Mouse (Mus musculus) right cerebral cortex, postnatal 36 days (tissue): ENCODE measurements around the gene Pbxip1.

Source experiments
- DNase-seq, 2 experiments: peaks; one replicate each; pipeline ENCODE4 v3.0.0; 2022; ENCODE audit warnings: low spot score in 2 of 2, mixed read lengths in 1 of 2

The Pbxip1 gene

DNA sequence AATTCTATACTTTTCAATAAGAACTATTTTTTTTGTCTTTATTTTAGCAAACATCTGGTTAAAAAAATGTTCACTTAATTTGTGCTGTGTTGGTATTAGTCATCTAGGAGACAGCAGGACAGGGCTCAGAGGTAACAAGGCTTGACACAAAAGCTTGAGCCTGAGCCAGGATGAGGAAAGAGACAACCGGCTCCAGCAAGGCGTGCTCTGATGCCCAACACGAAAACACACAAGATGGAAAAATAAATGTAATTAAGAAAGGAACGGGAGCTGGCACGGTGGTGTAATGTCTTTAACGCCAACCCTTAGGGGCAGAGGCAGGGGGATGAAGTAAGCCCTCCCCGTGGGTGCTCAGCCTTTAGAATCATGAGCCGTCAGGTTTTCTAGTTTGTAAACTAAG, 49.6 kb downstream of the Pbxip1 start:
- no peak for DNase-seq

DNA sequence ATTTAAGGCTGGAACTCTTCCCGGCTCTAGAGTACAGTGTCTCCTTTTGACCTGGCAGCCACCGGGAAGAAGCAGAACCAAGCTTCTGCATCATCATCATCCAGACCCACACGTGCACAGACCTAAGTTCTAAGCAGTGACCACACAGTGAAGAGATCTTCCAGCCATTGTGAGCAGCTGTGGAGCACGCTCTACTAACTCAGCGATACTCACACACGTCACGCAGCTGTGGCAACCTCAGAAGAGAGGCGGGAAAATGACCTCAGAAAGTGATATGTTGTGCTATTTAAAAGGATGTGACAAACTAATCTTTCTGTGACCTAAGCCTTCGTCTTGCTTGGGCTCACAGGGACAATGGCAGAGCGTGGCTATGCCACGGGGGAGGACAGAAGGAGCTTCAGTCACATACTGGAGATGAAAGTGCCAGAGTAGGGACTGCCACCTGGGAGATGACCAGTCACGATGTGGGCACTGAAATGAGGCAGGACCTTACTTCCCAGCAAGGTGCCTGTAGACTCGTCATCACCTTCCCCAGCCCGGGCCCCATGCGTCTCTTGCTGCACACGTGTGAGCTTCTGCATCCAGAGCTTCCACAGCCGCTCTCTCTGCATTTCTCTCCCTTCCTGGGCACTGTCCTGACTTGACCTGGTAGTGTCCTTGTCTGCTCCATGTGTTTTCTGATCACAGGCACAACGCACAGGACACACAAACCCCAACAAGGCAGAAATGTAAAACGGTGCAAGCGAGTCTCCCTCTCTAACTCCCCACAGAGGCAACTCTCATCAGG, 50.6 kb downstream of the Pbxip1 start:
- no peak for DNase-seq

DNA sequence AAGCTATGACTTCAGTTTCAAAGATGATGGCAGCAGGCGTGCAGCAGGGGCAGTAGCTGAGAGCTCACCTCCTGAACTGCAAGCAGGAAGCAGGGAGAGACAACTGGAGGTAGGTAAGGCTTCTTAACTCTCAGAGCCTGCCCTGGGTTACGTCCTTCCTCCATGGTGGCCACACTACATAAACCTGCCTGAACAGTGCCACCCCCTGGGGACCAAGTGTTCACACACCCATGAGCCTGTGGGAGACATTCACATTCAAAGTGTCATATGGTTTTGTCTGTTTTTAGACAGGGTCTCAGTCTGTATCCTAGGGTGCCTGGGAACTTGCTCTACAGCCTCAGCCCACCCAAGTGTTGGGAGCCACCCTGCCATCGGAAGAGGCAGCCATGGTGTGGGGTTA, 54.3 kb downstream of the Pbxip1 start:
- DNase-seq, result no peak

DNA sequence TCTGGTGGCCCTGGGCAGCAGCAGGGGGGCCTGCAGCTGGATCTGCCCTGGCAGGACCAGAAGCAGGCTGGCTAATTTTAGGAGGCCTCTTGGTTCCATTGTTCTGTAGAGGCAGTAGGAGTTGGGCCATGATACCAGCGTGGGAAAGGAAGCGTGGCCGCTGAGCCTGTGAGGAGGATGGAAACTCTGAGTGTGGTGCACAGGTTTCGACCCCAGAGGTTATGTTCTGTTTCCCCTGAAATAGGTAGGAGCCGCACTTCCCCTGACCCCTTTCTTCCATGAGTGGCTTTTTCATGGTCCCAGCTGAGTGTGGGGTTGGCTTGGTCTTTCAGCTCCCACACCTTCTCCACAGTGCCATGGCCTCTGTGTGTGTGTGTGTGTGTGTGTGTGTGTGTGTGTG, 55.1 kb downstream of the Pbxip1 start:
- DNase-seq, result no peak

DNA sequence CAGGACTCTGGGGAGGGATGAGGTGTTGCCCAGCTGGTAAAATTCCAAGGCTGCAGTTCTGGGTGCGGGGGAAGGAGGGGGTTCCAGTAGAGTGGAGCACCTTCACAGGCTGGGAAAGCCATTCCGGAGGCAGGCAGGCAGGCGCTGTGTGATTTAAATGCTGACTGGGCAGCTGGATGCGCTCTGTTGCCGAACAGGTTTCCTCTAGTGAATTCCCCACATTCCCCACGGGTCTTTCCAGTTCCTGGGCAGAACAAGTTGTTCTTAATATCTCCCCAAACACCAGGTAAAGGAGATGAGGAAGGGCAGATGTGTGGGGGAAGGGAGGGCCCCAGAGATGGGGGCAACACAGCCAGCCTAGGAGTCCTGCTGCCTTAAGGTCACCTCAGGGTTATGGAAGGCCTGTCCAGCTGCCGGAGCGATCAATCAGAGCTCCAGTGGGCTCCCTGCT, 56.2 kb downstream of the Pbxip1 start:
- DNase-seq, result no peak

DNA sequence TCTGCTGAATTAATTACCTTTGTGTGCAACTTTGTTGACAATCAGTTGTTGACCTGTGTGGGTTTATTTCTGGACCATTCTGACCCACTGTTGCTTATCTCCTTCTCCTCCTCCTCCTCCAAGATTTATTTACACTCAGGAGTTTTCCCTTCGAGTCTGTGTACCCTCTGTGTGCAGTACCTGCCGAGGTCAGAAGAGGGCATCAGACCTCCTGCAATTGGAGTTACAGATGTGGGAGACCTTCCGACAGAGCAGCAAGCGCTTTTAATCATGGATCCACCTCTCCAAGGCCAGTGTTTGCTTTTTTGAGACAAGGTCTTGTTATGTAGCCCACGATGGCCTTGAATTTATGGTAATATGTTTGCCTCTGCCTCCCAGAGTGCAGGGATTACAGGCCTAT, 58.1 kb downstream of the Pbxip1 start:
- DNase-seq, result no peak

DNA sequence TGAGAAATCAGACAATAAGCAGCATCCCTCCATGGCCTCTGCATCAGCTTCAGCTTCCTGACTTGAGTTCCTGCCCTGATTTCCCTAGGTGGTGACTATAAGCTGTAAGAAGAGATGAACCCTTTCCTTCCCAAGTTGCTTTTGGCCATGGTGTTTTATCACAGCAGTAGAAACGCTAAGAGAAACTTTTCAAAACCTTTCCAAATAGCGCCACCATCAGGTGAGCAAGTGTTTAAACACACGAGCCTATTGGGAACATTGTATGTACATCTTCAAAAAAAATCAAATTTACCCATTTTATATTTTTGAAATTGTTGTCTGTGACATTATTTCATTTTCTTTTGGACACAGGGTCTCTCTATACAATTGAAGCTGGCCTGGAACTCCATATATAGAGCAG, 59.9 kb downstream of the Pbxip1 start:
- no peak for DNase-seq

DNA sequence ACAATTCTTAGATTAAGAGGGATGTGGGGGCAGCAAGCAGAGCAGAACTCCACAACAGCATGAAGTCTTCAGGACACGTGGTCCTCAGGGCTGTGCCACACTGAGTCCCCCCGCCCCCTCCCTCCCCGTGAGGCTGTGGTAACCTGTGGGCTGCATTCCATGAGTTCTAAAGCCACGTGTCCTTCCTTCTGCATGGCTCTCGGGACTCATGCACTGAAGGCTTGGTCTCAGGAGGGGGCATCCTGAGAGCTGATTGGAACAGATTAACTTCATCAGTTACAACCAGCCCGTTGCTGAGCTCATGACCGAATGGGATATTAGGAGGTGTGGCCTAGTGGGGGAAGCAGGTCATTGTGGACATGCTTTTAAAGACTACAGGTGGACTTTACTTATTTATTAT, 63.2 kb downstream of the Pbxip1 start:
- DNase-seq, result no peak
